Mouse (Mus musculus) hindbrain, embryonic 14.5 days (tissue): ENCODE measurements at regions not wholly inside any gene's neighbourhood (a gene's known extent, or its start where the extent isn't known, plus 50 kb on each side); places are given as distances from the start of the nearest gene placed in this dataset.

Source experiments
- ATAC-seq: fragments of 200-750 bp; cut with Nextera tagmentation; 2 replicates; pipeline ENCODE4 v1.8.0; 2017; ENCODE audit warnings: moderate number of reproducible peaks, mild to moderate bottlenecking, moderate TSS enrichment, moderate library complexity; ENCODE audit not compliant: low FRiP score
- DNase-seq: peaks from one replicate; pipeline ENCODE4 v3.0.0-alpha.2; 2015; ENCODE audit warnings: low spot score
- H3K27ac ChIP-seq: fragments of 300-500 bp; sonication (generic); 2 replicates; pipeline ENCODE4 v1.5.1; 2014; ENCODE audit warnings: mild to moderate bottlenecking, moderate library complexity
- H3K27me3 ChIP-seq: fragments of 300-500 bp; sonication (generic); 2 replicates; pipeline ENCODE4 v1.6.1; 2014; ENCODE audit warnings: mild to moderate bottlenecking, low read length, mixed read lengths; ENCODE audit not compliant: control insufficient read depth, insufficient read depth
- H3K36me3 ChIP-seq: fragments of 300-500 bp; sonication (generic); replicated peaks from 2 replicates; pipeline ENCODE4 v1.6.1; 2014; ENCODE audit not compliant: control insufficient read depth, insufficient read depth
- H3K4me1 ChIP-seq: fragments of 300-500 bp; sonication (generic); replicated peaks from 2 replicates; pipeline ENCODE4 v1.6.1; 2014; ENCODE audit warnings: antibody characterized with exemption, low read length, mixed read lengths; ENCODE audit not compliant: control insufficient read depth, insufficient read depth
- H3K4me2 ChIP-seq: fragments of 300-500 bp; sonication (generic); replicated peaks from 2 replicates; pipeline ENCODE4 v1.6.1; 2014; ENCODE audit warnings: mild to moderate bottlenecking, moderate library complexity
- H3K4me3 ChIP-seq: fragments of 300-500 bp; sonication (generic); replicated peaks from 2 replicates; pipeline ENCODE4 v1.5.1; 2014; ENCODE audit warnings: mild to moderate bottlenecking, low read length
- H3K9ac ChIP-seq: fragments of 300-500 bp; sonication (generic); 2 replicates; pipeline ENCODE4 v1.6.1; 2014
- H3K9me3 ChIP-seq: fragments of 300-500 bp; sonication (generic); 2 replicates; pipeline ENCODE4 v1.6.1; 2016; ENCODE audit warnings: low read length; ENCODE audit not compliant: control insufficient read depth
- WGBS: fragments of 180-500 bp; shearing (Covaris S2); extraction: QIAGEN DNeasy Blood & Tissue Kit; methylation state at CpG from one replicate; pipeline ENCODE4 v1.1.7; 2014; 5-methylcytosine and 5-hydroxymethylcytosine counted together

GRCm38 (mm10) chr2:75590175-75590574, 68.9 kb upstream of the Hnrnpa3 start:
- Histone ChIP-seq H3K4me1 (0 out of 2 replicates have a peak, but pooled peaks cover 10% of the 10 kb centered on the region), H3K9me3 (no peaks in the 10 kb centered on the region), H3K4me2 (peak overlapping the region; percentile 49), H3K4me3 (no peak overlapping the region), H3K9ac (peak overlapping the region; percentile 35; the same call in 1 of the 2 replicates), H3K27me3 (peaks cover 5% of the 10 kb centered on the region; the same call in 1 of the 2 replicates), H3K36me3 (no peaks in the 10 kb centered on the region), H3K27ac (peak overlapping the region; percentile 48)
- DNase-seq (peak; percentile 84), ATAC-seq (no peak)
- WGBS = 5% methylated on average over 10 of the region's 10 CpGs

DNA sequence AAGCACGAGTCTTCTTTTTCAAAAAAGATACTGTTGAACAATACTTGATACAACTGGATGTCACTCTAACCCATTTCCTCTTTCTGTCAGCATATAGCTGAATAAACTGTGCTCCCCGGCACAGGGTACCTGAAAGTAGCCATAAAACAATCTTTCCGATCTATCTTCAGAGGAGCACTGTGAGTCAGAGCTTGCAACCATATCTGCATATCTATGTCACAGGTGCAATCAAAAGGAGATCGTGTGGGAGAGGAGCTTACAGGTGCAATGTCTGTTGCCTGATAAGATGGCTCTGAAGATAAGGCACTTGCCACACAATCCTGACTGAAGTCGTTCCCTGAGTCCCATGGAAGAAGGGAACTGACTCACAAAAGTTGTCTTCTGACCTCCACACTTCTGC, 58.5 kb upstream of the Hnrnpa3 start:
- DNase-seq (no peak), ATAC-seq (no peak)
- 83% methylated on average over 5 of the region's 5 CpGs for WGBS
- Histone ChIP-seq H3K4me3 (no peak overlapping the region), H3K27ac (no peak overlapping the region), H3K4me1 (peaks cover 5% of the 10 kb centered on the region), H3K36me3 (no peaks in the 10 kb centered on the region), H3K4me2 (no peak overlapping the region), H3K9ac (no peak overlapping the region), H3K9me3 (no peaks in the 10 kb centered on the region), H3K27me3 (no peaks in the 10 kb centered on the region)

DNA sequence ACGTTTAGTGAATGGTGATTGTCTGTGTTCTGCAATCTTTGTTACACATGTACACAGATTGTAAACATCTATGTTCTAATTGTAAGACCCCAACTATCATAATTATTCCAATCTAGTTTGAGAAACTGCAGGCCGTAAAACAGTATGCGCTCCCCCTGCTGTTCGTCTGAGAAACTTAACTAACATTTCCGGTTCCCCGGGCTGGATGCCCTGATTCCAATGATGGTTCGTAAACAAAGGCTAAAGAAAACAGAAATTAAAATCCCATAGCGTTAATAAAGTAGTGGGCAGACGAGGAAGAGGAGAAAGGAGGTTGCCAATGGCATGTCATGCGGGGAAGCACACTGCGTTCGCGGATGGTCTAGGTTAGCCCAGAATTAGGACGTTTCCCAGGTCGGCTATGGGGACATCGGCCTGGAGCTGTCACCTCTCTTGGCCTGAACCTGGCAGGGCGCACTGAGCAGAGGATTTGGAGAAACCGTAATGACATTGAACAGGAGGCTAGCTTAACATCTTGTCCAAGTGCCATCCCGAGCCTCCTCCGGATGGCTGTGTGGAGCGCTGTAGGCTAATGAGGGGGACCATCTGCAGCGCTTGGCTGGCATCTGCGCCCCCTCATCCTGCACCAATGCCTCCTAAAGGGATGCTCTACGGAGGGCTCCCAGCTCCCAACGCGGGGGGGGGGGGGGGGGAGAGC, 55.7 kb upstream of the Hnrnpa3 start:
- H3K4me1 ChIP-seq = peaks cover 5% of the 10 kb centered on the region
- peak; percentile 74 for DNase-seq

DNA sequence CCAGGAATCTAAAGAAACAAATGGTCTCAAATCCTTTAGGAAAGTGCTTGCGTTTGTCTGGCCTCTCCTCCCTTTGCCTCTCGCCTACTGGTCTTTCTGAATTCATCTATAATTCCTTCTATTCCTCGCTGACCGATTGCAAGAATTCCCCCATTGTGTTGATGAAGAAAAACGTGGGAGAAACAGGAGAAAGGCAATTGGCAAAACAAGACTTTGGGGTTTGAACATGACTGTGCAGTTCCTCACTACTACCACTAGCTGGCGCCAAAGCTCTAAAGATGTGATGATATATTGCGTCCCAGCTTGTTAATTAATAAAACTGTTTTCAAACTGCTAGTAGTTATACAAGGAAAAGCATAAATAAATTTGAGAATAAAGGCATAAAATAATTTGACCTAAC, 53.4 kb upstream of the Hnrnpa3 start:
- WGBS = 3% methylated on average over 7 of the region's 7 CpGs
- peak overlapping the region; percentile 37 for H3K4me2 ChIP-seq
- peaks cover 14% of the 10 kb centered on the region for H3K27me3 ChIP-seq
- peak overlapping the region; percentile 43; the same call in 1 of the 2 replicates for H3K9ac ChIP-seq
- H3K27ac ChIP-seq = no peak overlapping the region
- H3K36me3 ChIP-seq = no peaks in the 10 kb centered on the region
- no peak overlapping the region for H3K4me3 ChIP-seq
- peaks cover 5% of the 10 kb centered on the region for H3K4me1 ChIP-seq
- peak; percentile 86 for DNase-seq
- ATAC-seq = no peak
- no peaks in the 10 kb centered on the region for H3K9me3 ChIP-seq

More for the DNA sequence above, 55.7 kb upstream of the Hnrnpa3 start:
- H3K36me3 ChIP-seq = no peaks in the 10 kb centered on the region
- peak overlapping the region; percentile 44 for H3K9ac ChIP-seq
- peak; percentile 86 for ATAC-seq
- H3K4me2 ChIP-seq = peak overlapping the region; percentile 55
- H3K4me3 ChIP-seq = peak overlapping the region; percentile 22
- WGBS = 8% methylated on average over 26 of the region's 26 CpGs
- 0 out of 2 replicates have a peak, but pooled peaks cover 4% of the 10 kb centered on the region for H3K27me3 ChIP-seq
- peak overlapping the region; percentile 55 for H3K27ac ChIP-seq
- H3K9me3 ChIP-seq = no peaks in the 10 kb centered on the region

DNA sequence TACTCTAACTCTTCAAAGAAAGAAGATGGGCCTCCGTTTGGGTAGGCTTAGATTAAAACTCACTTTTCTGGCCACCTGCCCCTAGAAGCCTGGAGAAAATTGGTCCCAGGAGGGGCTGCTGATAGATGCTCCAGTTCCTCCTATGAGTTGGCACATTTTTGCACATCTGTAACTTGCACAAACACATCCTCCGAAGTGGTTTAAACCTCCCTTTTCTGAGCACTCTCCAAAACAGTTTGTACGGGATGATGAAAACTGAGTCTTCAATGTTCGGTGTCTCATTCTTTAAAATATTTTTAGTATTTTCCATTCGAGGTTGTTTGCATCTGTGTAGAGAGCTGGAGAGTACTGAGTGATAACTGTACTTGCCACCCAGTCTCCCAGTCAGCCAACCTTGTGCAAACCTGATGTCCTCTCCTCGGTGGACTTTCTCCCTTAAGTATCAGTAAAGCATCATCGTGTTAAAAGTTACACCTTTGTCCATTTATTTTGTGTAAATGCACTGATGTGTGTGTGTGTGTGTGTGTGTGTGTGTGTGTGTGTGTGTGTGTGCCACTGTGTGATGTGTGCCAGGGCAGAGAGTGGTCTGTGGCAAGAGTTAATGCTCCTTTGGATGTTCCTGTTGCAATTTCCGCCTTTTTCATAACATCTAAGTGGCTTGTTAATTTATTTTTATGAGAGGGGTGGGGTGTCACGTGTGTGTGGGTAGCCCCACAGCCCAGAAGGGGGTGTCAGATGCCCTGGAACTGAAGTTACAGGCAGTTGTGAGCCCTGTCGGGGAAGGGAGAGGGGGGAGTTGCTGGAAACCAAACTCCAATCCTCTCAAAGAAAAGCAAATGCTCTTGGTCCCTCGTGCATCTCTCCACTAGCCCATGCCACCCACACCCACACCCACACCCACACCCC, 51.8 kb upstream of the Hnrnpa3 start:
- H3K4me2 ChIP-seq = no peak overlapping the region
- no peaks in the 10 kb centered on the region for H3K9me3 ChIP-seq
- H3K27me3 ChIP-seq = peaks cover 15% of the 10 kb centered on the region
- WGBS = 73% methylated on average over 11 of the region's 11 CpGs
- no peak overlapping the region for H3K27ac ChIP-seq
- H3K4me1 ChIP-seq = peaks cover 5% of the 10 kb centered on the region
- no peak for DNase-seq
- H3K9ac ChIP-seq = no peak overlapping the region
- ATAC-seq = no peak
- H3K36me3 ChIP-seq = no peaks in the 10 kb centered on the region
- H3K4me3 ChIP-seq = no peak overlapping the region

GRCm38 (mm10) chr2:75607958-75608357, 51.1 kb upstream of the Hnrnpa3 start:
- H3K9ac ChIP-seq = no peak overlapping the region
- no peak for DNase-seq
- no peaks in the 10 kb centered on the region for H3K36me3 ChIP-seq
- no peak overlapping the region for H3K4me2 ChIP-seq
- H3K27me3 ChIP-seq = peaks cover 15% of the 10 kb centered on the region
- H3K4me1 ChIP-seq = peaks cover 5% of the 10 kb centered on the region
- no peak overlapping the region for H3K4me3 ChIP-seq
- H3K27ac ChIP-seq = no peak overlapping the region
- 65% methylated on average over 10 of the region's 10 CpGs for WGBS
- ATAC-seq = no peak
- H3K9me3 ChIP-seq = no peaks in the 10 kb centered on the region

- no peak for DNase-seq
- Histone ChIP-seq H3K4me2 (no peak overlapping the region), H3K4me3 (no peak overlapping the region), H3K27ac (no peak overlapping the region), H3K9ac (no peak overlapping the region), H3K9me3 (no peaks in the 10 kb centered on the region), H3K27me3 (peaks cover 15% of the 10 kb centered on the region), H3K4me1 (peaks cover 3% of the 10 kb centered on the region), H3K36me3 (no peaks in the 10 kb centered on the region)
- 46% methylated on average over 15 of the region's 15 CpGs for WGBS
- no peak for ATAC-seq
Measured at GRCm38 (mm10) chr2:75608482-75608881, 50.6 kb upstream of the Hnrnpa3 start.

DNA sequence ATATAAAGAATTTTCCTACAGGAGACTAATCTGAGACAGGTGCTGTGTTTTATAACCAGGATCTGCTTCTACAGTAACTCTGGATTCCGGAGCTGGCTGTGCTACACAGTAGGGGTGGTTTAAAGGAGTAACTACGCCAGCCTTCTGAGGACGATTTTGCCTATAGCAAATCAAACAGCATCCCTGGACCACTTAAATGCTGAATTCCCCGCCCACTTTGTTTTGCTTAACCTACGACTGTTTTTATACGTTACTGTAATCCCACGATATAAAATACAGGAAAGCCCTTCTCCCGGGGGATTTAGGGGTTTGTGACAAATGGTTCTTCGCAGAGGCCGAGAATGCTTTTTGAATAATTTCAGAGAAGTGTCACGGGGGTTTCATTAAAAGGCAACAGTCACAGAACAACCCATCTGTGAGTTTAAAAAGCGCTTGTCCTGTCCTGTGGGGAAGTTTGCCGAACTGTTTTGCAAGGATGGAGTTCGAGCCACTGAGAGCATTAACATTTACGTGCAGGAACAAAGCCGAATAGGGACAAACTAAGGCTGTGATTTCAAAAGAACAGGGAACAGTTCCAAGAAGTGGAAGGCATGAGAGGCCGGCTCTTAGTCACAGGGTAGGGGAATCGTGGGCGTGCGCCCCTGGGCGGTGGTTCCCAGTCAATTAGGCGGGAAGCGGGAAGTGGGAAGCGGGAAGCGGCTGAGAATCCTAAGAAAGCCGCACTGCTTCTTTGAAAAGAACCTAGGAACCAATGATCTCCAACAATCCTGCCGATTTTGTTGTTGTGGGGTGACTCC, 49.7 kb upstream of the Hnrnpa3 start:
- H3K9ac ChIP-seq = peak overlapping the region; percentile 25; the same call in 1 of the 2 replicates
- WGBS = 13% methylated on average over 27 of the region's 27 CpGs
- no peak overlapping the region for H3K27ac ChIP-seq
- no peak for DNase-seq
- H3K36me3 ChIP-seq = no peaks in the 10 kb centered on the region
- peak overlapping the region; percentile 13 for H3K4me3 ChIP-seq
- no peak for ATAC-seq
- peak overlapping the region; percentile 46 for H3K4me2 ChIP-seq
- no peaks in the 10 kb centered on the region; the same call in 1 of the 2 replicates for H3K4me1 ChIP-seq
- no peaks in the 10 kb centered on the region for H3K9me3 ChIP-seq
- peaks cover 15% of the 10 kb centered on the region for H3K27me3 ChIP-seq
